Mouse (Mus musculus): ENCODE measurements around the gene Rerg.

- TF ChIP-seq CTCF (IDR thresholded peaks at IDR 0.05; ENCODE audit: borderline replicate concordance, extremely low read depth, insufficient read depth, insufficient read length): no peak
- TF ChIP-seq POLR2A (IDR thresholded peaks at IDR 0.05; ENCODE audit: borderline replicate concordance, extremely low read depth, insufficient read depth, insufficient read length, poor library complexity, severe bottlenecking): no peak
Observed at GRCm38 (mm10) chr6:137143818-137144525, 26.3 kb downstream of the Rerg start.
